Comparison of ENCODE assay signal across 33 mouse cellular contexts in genomic region chr13:92469381-92469780, GRCm38 (mm10). TPM values are rescaled to one million over a fixed set of nuclear protein-coding genes. Genes with fewer than 3 reads are reported as not detected.
DNase-seq lines count a peak whose midpoint lies in the region; ATAC-seq and TF ChIP-seq lines count a peak whose summit lies in the region.
"Had no signal": no experiment of that assay in that cellular context is flagged by ENCODE, and none has a peak within 500 bp of the region (broad histone marks: within the 10 kb centered on the region; RNA-seq: fewer than 3 reads in every experiment).

No protein-coding gene starts in this region.

- H3K36me3 ChIP-seq in kidney, adult 2 months (ENCODE audit: control insufficient read depth, insufficient read depth, low read length): no peaks in the 10 kb centered on the region
- peaks cover 3% of the 10 kb centered on the region; the same call in 1 of the 2 replicates for H3K36me3 ChIP-seq in liver, postnatal 0 days (replicated peaks; ENCODE audit: insufficient read depth, low read length)
- H3K36me3 ChIP-seq in liver, embryonic 11.5 days (ENCODE audit: control insufficient read depth, insufficient read depth, low read length): peaks cover 2% of the 10 kb centered on the region; the same call in 1 of the 2 replicates
- no peaks in the 10 kb centered on the region for H3K36me3 ChIP-seq in kidney, embryonic 16.5 days (ENCODE audit: insufficient read depth, low read length)

- no peaks in the 10 kb centered on the region for H3K27me3 ChIP-seq in kidney, adult 2 months (replicated peaks; ENCODE audit: control insufficient read depth, insufficient read depth, low read length)
- no peaks in the 10 kb centered on the region for H3K27me3 ChIP-seq in liver, postnatal 0 days (ENCODE audit: insufficient read depth, low read length)
- no peaks in the 10 kb centered on the region for H3K27me3 ChIP-seq in liver, embryonic 11.5 days (replicated peaks; ENCODE audit: control insufficient read depth, insufficient read depth, low read length)
- H3K27me3 ChIP-seq in kidney, embryonic 16.5 days (ENCODE audit: insufficient read depth, low read length): no peaks in the 10 kb centered on the region
- H3K27me3 ChIP-seq: embryonic facial prominence, embryonic 13.5 days; forebrain, embryonic 12.5 days; forebrain, embryonic 15.5 days; hindbrain, embryonic 12.5 days had no signal

- no peak overlapping the region for H3K4me3 ChIP-seq in kidney, adult 2 months (ENCODE audit: insufficient read depth, low read depth, low read length)
- H3K4me3 ChIP-seq in liver, postnatal 0 days (ENCODE audit: low read depth, low read length): no peak overlapping the region
- no peak overlapping the region for H3K4me3 ChIP-seq in liver, embryonic 11.5 days (ENCODE audit: low read depth, low read length)
- no peak overlapping the region for H3K4me3 ChIP-seq in kidney, embryonic 16.5 days (ENCODE audit: low read length)
- H3K4me3 ChIP-seq: embryonic facial prominence, embryonic 10.5 days; embryonic facial prominence, embryonic 13.5 days; erythroblast, embryonic 14.5 days; forebrain, embryonic 12.5 days; forebrain, embryonic 15.5 days; hindbrain, embryonic 12.5 days had no signal

- H3K4me1 ChIP-seq in kidney, adult 2 months (ENCODE audit: control insufficient read depth, insufficient read depth, low read length): peaks cover 8% of the 10 kb centered on the region; the same call in 1 of the 2 replicates
- H3K4me1 ChIP-seq in liver, postnatal 0 days (ENCODE audit: insufficient read depth): 0 out of 2 replicates have a peak, but pooled peaks cover 2% of the 10 kb centered on the region
- no peaks in the 10 kb centered on the region for H3K4me1 ChIP-seq in liver, embryonic 11.5 days (replicated peaks; ENCODE audit: control insufficient read depth, insufficient read depth, low read length)
- H3K4me1 ChIP-seq in kidney, embryonic 16.5 days (ENCODE audit: insufficient read depth, low read length): no peaks in the 10 kb centered on the region
- H3K4me1 ChIP-seq: embryonic facial prominence, embryonic 10.5 days; embryonic facial prominence, embryonic 13.5 days; forebrain, embryonic 12.5 days; forebrain, embryonic 15.5 days; hindbrain, embryonic 12.5 days had no signal

- no peak overlapping the region for H3K9ac ChIP-seq in liver, postnatal 0 days (replicated peaks)
- no peak overlapping the region for H3K9ac ChIP-seq in liver, embryonic 11.5 days (ENCODE audit: low read depth, low read length)
- H3K9ac ChIP-seq in kidney, embryonic 16.5 days (replicated peaks; ENCODE audit: low read length): no peak overlapping the region
- H3K9ac ChIP-seq: embryonic facial prominence, embryonic 13.5 days; forebrain, embryonic 12.5 days; forebrain, embryonic 15.5 days; hindbrain, embryonic 12.5 days had no signal

- TF ChIP-seq CTCF in kidney, adult 2 months (conservative IDR thresholded peaks at IDR 0.05; ENCODE audit: insufficient read depth, insufficient read length, low read depth, low read length): no peak
- TF ChIP-seq CTCF in liver, postnatal 0 days (IDR thresholded peaks at IDR 0.05; ENCODE audit: low read depth): no peak

- DNase-seq in kidney, adult 2 months: peak; percentile 81
- DNase-seq in kidney, postnatal 4 days: no peak
- no peak for DNase-seq in liver, postnatal 0 days
- no peak for DNase-seq in liver, embryonic 11.5 days (ENCODE audit: low spot score)
- peak; percentile 36 to 67 for DNase-seq in kidney, postnatal 36 days
- DNase-seq in frontal cortex, postnatal 25 days (ENCODE audit: low spot score in 2 of 2): no peak
- DNase-seq in layer of hippocampus, postnatal 36 days: no peak
- DNase-seq: adrenal gland, adult 8-10 months; adrenal gland, postnatal 25 days; cerebellum, adult 11-12 months; cerebellum, adult 8-10 months; cerebellum, postnatal 10 days; cerebellum, postnatal 36 days; embryo, embryonic 11 days; gastrocnemius, postnatal 10 days; gastrocnemius, postnatal 36 days; heart, adult 11 months had no signal

- peak overlapping the region; percentile 93 for H3K27ac ChIP-seq in kidney, adult 2 months (ENCODE audit: insufficient read depth, low read depth, low read length)
- no peak overlapping the region for H3K27ac ChIP-seq in liver, postnatal 0 days (ENCODE audit: low read depth)
- no peak overlapping the region for H3K27ac ChIP-seq in liver, embryonic 11.5 days (ENCODE audit: low read depth, low read length)
- 0 out of 2 replicates have a peak overlapping the region, but pooled peaks have one; percentile 20 for H3K27ac ChIP-seq in kidney, embryonic 16.5 days (ENCODE audit: low read length)
- H3K27ac ChIP-seq: embryonic facial prominence, embryonic 10.5 days; embryonic facial prominence, embryonic 13.5 days; forebrain, embryonic 12.5 days; forebrain, embryonic 15.5 days; hindbrain, embryonic 12.5 days had no signal

- 39% methylated on average over 2 of the region's 2 CpGs for WGBS in kidney, adult 2 months
- WGBS in liver, postnatal 0 days (ENCODE audit: insufficient replicate concordance): 75% methylated on average over 2 of the region's 2 CpGs
- 83% methylated on average over 2 of the region's 2 CpGs for WGBS in liver, embryonic 11.5 days
- 43% methylated on average over 2 of the region's 2 CpGs for WGBS in kidney, embryonic 16.5 days

- no peak for TF ChIP-seq POLR2A in kidney, adult 2 months (IDR thresholded peaks at IDR 0.05; ENCODE audit: low read depth, low read length)

- no peak for TF ChIP-seq EP300 in liver, postnatal 0 days (IDR thresholded peaks at IDR 0.05; ENCODE audit: low read depth)

- no peak overlapping the region for H3K4me2 ChIP-seq in liver, postnatal 0 days (ENCODE audit: low read depth, low read length)
- H3K4me2 ChIP-seq in liver, embryonic 11.5 days: no peak overlapping the region
- no peak overlapping the region for H3K4me2 ChIP-seq in kidney, embryonic 16.5 days (replicated peaks; ENCODE audit: low read depth, low read length)
- H3K4me2 ChIP-seq: embryonic facial prominence, embryonic 13.5 days; forebrain, embryonic 12.5 days; forebrain, embryonic 15.5 days; heart, embryonic 11.5 days; hindbrain, embryonic 12.5 days had no signal

- H3K9me3 ChIP-seq in liver, postnatal 0 days (ENCODE audit: low read length): no peaks in the 10 kb centered on the region
- H3K9me3 ChIP-seq in liver, embryonic 11.5 days (ENCODE audit: control insufficient read depth, low read length): no peaks in the 10 kb centered on the region
- H3K9me3 ChIP-seq in kidney, embryonic 16.5 days (ENCODE audit: low read length): no peaks in the 10 kb centered on the region
- H3K9me3 ChIP-seq: embryonic facial prominence, embryonic 10.5 days; embryonic facial prominence, embryonic 13.5 days; forebrain, embryonic 12.5 days; forebrain, embryonic 15.5 days; hindbrain, embryonic 12.5 days had no signal

- ATAC-seq in liver, postnatal 0 days: peak; percentile 65
- no peak for ATAC-seq in liver, embryonic 11.5 days (replicated peaks; ENCODE audit: low FRiP score)
- ATAC-seq in kidney, embryonic 16.5 days (ENCODE audit: low FRiP score, low TSS enrichment): no peak
- ATAC-seq: activated CD4-positive, CD25-positive, alpha-beta regulatory T cell, adult 4 months; CD4-positive, CD25-positive, alpha-beta regulatory T cell, adult 4 months; forebrain, embryonic 15.5 days had no signal

RNA-seq across cellular contexts. Expression of gene Fam151b, which starts 14.4 kb away (rescaled TPM):
- 4.6 and 5.1 TPM in 2 replicates for polyA plus RNA-seq in kidney, adult 2 months (2012; rRNA removed)
- polyA plus RNA-seq in liver, postnatal 0 days (2015; fragmentation: Nextera tagmentation; extraction: Ambion mirVana): 0.12 TPM in 1 of 2 replicates, not detected in the other
- polyA plus RNA-seq in liver, embryonic 11.5 days (2014; fragmentation: Nextera tagmentation; extraction: Ambion mirVana): 0.19 TPM in 1 of 2 replicates, not detected in the other
- polyA plus RNA-seq in kidney, embryonic 16.5 days (2015; fragmentation: Nextera tagmentation; extraction: Ambion mirVana): 0.17 and 0.24 TPM in 2 replicates
- total RNA-seq in layer of hippocampus, postnatal 36 days (2021): 10 to 100 TPM in 1 of 2 experiments, 1 to 10 TPM in 1; 9.3 to 10.6 TPM
- polyA plus RNA-seq: activated CD4-positive, CD25-positive, alpha-beta regulatory T cell, adult 4 months; erythroblast, embryonic 14.5 days; heart, embryonic 11.5 days had no signal

RNA-seq across cellular contexts. Expression of gene Ankrd34b, which starts 43.7 kb away (rescaled TPM):
- polyA plus RNA-seq in kidney, adult 2 months (2012; rRNA removed): 0.23 and 0.37 TPM in 2 replicates
- not detected in 2 replicates for polyA plus RNA-seq in liver, postnatal 0 days (2015; fragmentation: Nextera tagmentation; extraction: Ambion mirVana)
- polyA plus RNA-seq in liver, embryonic 11.5 days (2014; fragmentation: Nextera tagmentation; extraction: Ambion mirVana): 0.04 TPM in 1 of 2 replicates, not detected in the other
- polyA plus RNA-seq in kidney, embryonic 16.5 days (2015; fragmentation: Nextera tagmentation; extraction: Ambion mirVana): 0.36 and 0.49 TPM in 2 replicates
- total RNA-seq in layer of hippocampus, postnatal 36 days (2021): 10 to 100 TPM; 12.8 to 14.2 TPM
- total RNA-seq: gastrocnemius, adult 18-20 months; gastrocnemius, postnatal 36 days; heart, adult 8-10 months; heart, postnatal 25 days; hematopoietic stem cell, adult 5-6 weeks; MEL had no signal
- polyA plus RNA-seq: C2C12; embryonic facial prominence, embryonic 10.5 days; embryonic facial prominence, embryonic 13.5 days; erythroblast, embryonic 14.5 days had no signal

Comparison
In these comparisons a context has a peak if more than half of its experiments do, and no peak if none do; other contexts are left out.
1. DNase-seq: peak in kidney, adult 2 months (single experiment) and kidney, postnatal 36 days (2 of 2); none in kidney, postnatal 4 days (0 of 2), liver, postnatal 0 days (single experiment), liver, embryonic 11.5 days (single experiment), frontal cortex, postnatal 25 days (0 of 2) and layer of hippocampus, postnatal 36 days (0 of 2).
2. H3K27ac ChIP-seq: peak in kidney, adult 2 months (single experiment) and kidney, embryonic 16.5 days (single experiment); none in liver, postnatal 0 days (single experiment) and liver, embryonic 11.5 days (single experiment).